Mouse (Mus musculus) CH12.LX (cell line): ENCODE measurements at regions not wholly inside any gene's neighbourhood (a gene's known extent, or its start where the extent isn't known, plus 50 kb on each side); places are given as distances from the start of the nearest gene placed in this dataset.

Experiments
- DNase-seq: peaks from one replicate; pipeline ENCODE4 v3.0.0-alpha.2; 2013; ENCODE audit errors: extremely low read depth
- H3K27ac ChIP-seq: 2 replicates; pipeline ENCODE4 v1.5.1; 2012; ENCODE audit warnings: low read depth, mild to moderate bottlenecking, control low read depth, moderate library complexity; ENCODE audit not compliant: insufficient read depth
- H3K27me3 ChIP-seq: replicated peaks from 2 replicates; pipeline ENCODE3; 2012; ENCODE audit warnings: inconsistent platforms
- H3K36me3 ChIP-seq, 2 experiments: replicated peaks in 1 of 2; 2 replicates each; pipeline versions ENCODE3 to v1.6.1; 2012; ENCODE audit warnings: inconsistent platforms in 1 of 2, low read length in 1 of 2, mild to moderate bottlenecking in 1 of 2, mixed read lengths in 1 of 2, moderate library complexity in 1 of 2; ENCODE audit not compliant: control insufficient read depth in 1 of 2, insufficient read depth in 1 of 2
- H3K4me1 ChIP-seq, 2 experiments: 2 replicates each; pipeline ENCODE4 v1.6.1; 2012; ENCODE audit warnings: inconsistent platforms in 1 of 2, moderate library complexity in 1 of 2; ENCODE audit not compliant: insufficient read depth in 2 of 2, control insufficient read depth in 1 of 2
- H3K4me2 ChIP-seq: 2 replicates; pipeline ENCODE4 v1.6.1; 2012; ENCODE audit warnings: low read depth, mild to moderate bottlenecking, control low read depth; ENCODE audit not compliant: poor library complexity, insufficient read depth, severe bottlenecking
- H3K4me3 ChIP-seq, 3 experiments: fragments of 150-350 bp in 1 of 3; sonication (generic) in 1 of 3; replicated peaks in 1 of 3; 2 replicates each; pipeline versions ENCODE3 to v1.5.1; 2011 to 2012; ENCODE audit warnings: low read depth in 2 of 3, low read length in 2 of 3, mild to moderate bottlenecking in 2 of 3, moderate library complexity in 2 of 3, control low read depth in 1 of 3, improper control_type of control experiment in 1 of 3, inconsistent platforms in 1 of 3, mixed read lengths in 1 of 3; ENCODE audit not compliant: poor library complexity in 1 of 3
- H3K79me2 ChIP-seq: replicated peaks from 2 replicates; pipeline ENCODE4 v1.6.1; 2012; ENCODE audit warnings: mild to moderate bottlenecking, moderate library complexity; ENCODE audit not compliant: control insufficient read depth, poor library complexity, insufficient read depth, severe bottlenecking; ENCODE audit errors: extremely low read depth
- H3K9ac ChIP-seq: 2 replicates; pipeline ENCODE4 v1.6.1; 2012; ENCODE audit warnings: low read depth, mild to moderate bottlenecking, control low read depth, moderate library complexity; ENCODE audit not compliant: insufficient read depth
- H3K9me3 ChIP-seq: replicated peaks from 2 replicates; pipeline ENCODE3; 2012; ENCODE audit warnings: low read length, inconsistent platforms, mixed read lengths
- BHLHE40 ChIP-seq: IDR thresholded peaks from 2 replicates; pipeline ENCODE4 v1.6.1; 2011; ENCODE audit warnings: mild to moderate bottlenecking, low read depth, low read length, improper control_type of control experiment
- CHD2 ChIP-seq: IDR thresholded peaks from 2 replicates; pipeline ENCODE4 v1.6.1; 2011; ENCODE audit warnings: low read length, improper control_type of control experiment
- ELF1 ChIP-seq: IDR thresholded peaks from 2 replicates; pipeline ENCODE4 v1.6.1; 2014; ENCODE audit warnings: low read depth, mild to moderate bottlenecking, inconsistent platforms, low read length, improper control_type of control experiment
- IRF4 ChIP-seq: IDR thresholded peaks from 2 replicates; pipeline ENCODE4 v1.6.1; 2014; ENCODE audit warnings: low read depth, mild to moderate bottlenecking, inconsistent platforms, low read length, improper control_type of control experiment
- JUN ChIP-seq: IDR thresholded peaks from 2 replicates; pipeline ENCODE4 v1.6.1; 2011; ENCODE audit warnings: low read depth, mild to moderate bottlenecking, low read length, improper control_type of control experiment, moderate library complexity; ENCODE audit not compliant: insufficient read depth
- MAFK ChIP-seq: IDR thresholded peaks from 2 replicates; pipeline ENCODE4 v1.6.1; 2011; ENCODE audit warnings: low read length, improper control_type of control experiment; ENCODE audit not compliant: insufficient replicate concordance
- PAX5 ChIP-seq: IDR thresholded peaks from 2 replicates; pipeline ENCODE4 v1.6.1; 2012; ENCODE audit warnings: low read length, inconsistent platforms, mixed read lengths
- SMC3 ChIP-seq: IDR thresholded peaks from 2 replicates; pipeline ENCODE4 v1.6.1; 2011; ENCODE audit warnings: low read depth, low read length, improper control_type of control experiment
- TBP ChIP-seq: conservative IDR thresholded peaks from 2 replicates; pipeline ENCODE4 v1.6.1; 2011; ENCODE audit warnings: low read depth, low read length, improper control_type of control experiment
- TCF12 ChIP-seq: IDR thresholded peaks from 2 replicates; pipeline ENCODE4 v1.6.1; 2014; ENCODE audit warnings: low read depth, mild to moderate bottlenecking, inconsistent platforms, low read length, improper control_type of control experiment
- ZKSCAN1 ChIP-seq: IDR thresholded peaks from 2 replicates; pipeline ENCODE4 v1.6.1; 2012; ENCODE audit warnings: low read depth, inconsistent platforms, low read length, improper control_type of control experiment, borderline replicate concordance
- dilution Hi-C: fragments of 300-500 bp; cut with MboI; formaldehyde crosslinking; loops from 2 replicates; pipeline ENCODE4 v1.14.3; 2020; ENCODE audit warnings: low sequenced_read_pairs; ENCODE audit not compliant: extremely low pct_unique_long_range_greater_than_20kb, extremely low pct_ligation_motif_present
- in situ Hi-C: fragments of 300-500 bp; cut with MboI; formaldehyde crosslinking; loops from 3 replicates; pipeline ENCODE4 v1.14.3; 2019; ENCODE audit warnings: low sequenced_read_pairs, low pct_ligation_motif_present, low pct_unique_long_range_greater_than_20kb, mixed read lengths

- no peak for DNase-seq
These were observed 170.2 kb upstream of the Chl1 start for GRCm38 (mm10) chr6:103339961-103340732.

GRCm38 (mm10) chr6:103343515-103343914, 166.9 kb upstream of the Chl1 start:
- dilution Hi-C loops (no loop called here), in situ Hi-C loops (no loop called here)
- Histone ChIP-seq H3K27me3 (no peaks in the 10 kb centered on the region), H3K4me1 (no peaks in the 10 kb centered on the region), H3K36me3 (no peaks in the 10 kb centered on the region), H3K4me3 (no peak overlapping the region), H3K9me3 (peaks cover 29% of the 10 kb centered on the region), H3K4me2 (no peak overlapping the region), H3K9ac (no peak overlapping the region), H3K79me2 (no peaks in the 10 kb centered on the region), H3K27ac (no peak overlapping the region)
- TF ChIP-seq ZKSCAN1: no peak
- no peak for TF ChIP-seq JUN
- no peak for TF ChIP-seq TBP
- no peak for TF ChIP-seq TCF12
- TF ChIP-seq BHLHE40: no peak
- TF ChIP-seq CHD2: no peak
- no peak for TF ChIP-seq MAFK
- no peak for DNase-seq

More at GRCm38 (mm10) chr6:103339961-103340732, 170.2 kb upstream of the Chl1 start:
- in situ Hi-C loops (no loop called here), dilution Hi-C loops (no loop called here)
- peaks cover 33% of the 10 kb centered on the region for H3K9me3 ChIP-seq
- no peak overlapping the region for H3K4me3 ChIP-seq
- H3K27me3 ChIP-seq: no peaks in the 10 kb centered on the region
- no peaks in the 10 kb centered on the region for H3K79me2 ChIP-seq
- H3K27ac ChIP-seq: no peak overlapping the region
- TF ChIP-seq SMC3: no peak
- no peak overlapping the region for H3K4me2 ChIP-seq
- no peaks in the 10 kb centered on the region for H3K4me1 ChIP-seq
- H3K36me3 ChIP-seq: no peaks in the 10 kb centered on the region
- H3K9ac ChIP-seq: no peak overlapping the region

- Histone ChIP-seq H3K9me3 (peaks cover 34% of the 10 kb centered on the region), H3K36me3 (no peaks in the 10 kb centered on the region), H3K4me3 (no peak overlapping the region), H3K27me3 (no peaks in the 10 kb centered on the region), H3K79me2 (no peaks in the 10 kb centered on the region), H3K9ac (no peak overlapping the region), H3K4me1 (no peaks in the 10 kb centered on the region), H3K27ac (no peak overlapping the region), H3K4me2 (no peak overlapping the region)
- in situ Hi-C loops: no loop called here
- dilution Hi-C loops: no loop called here
- TF ChIP-seq PAX5 (no peak), IRF4 (no peak), ELF1 (no peak)
- DNase-seq: no peak
These were observed 166.0 kb upstream of the Chl1 start for GRCm38 (mm10) chr6:103344413-103344812.
